Mouse (Mus musculus) retina, embryonic 14.5 days (tissue): Measurements from ENCODE around the gene Emc1.
"Not testable (repeated sequence)": the region's sequence is repeated elsewhere in the genome, so short reads cannot be mapped to it uniquely, and the experiment has no call there.

Experiments used
- DNase-seq: peaks from one replicate; pipeline ENCODE4 v3.0.0-alpha.2; 2015; ENCODE audit warnings: low spot score

The Emc1 gene

DNA sequence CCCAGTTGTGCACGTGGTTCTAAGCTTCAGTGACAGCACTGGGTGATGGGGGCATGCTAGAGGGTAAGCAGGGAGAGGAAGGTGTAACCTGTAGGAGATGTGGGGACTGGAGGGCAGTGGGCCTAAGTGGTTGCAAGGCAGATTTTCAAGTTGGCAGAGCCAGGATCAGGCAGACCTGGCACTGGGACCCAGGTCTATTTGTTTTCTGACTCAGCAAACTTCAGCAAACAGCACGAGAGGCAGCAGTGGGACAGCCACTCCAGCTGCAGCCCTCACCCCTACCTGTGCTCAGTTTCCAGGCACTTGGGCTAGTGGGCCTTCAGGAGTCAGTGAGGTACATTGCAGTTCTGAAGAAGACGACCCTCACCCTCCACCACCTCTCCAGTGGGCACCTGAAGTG is 4.8 kb downstream of the Emc1 start:
- no peak for DNase-seq

GRCm38 (mm10) chr4:139360761-139361548 is 8.6 kb downstream of the Emc1 start:
- DNase-seq = no peak

GRCm38 (mm10) chr4:139367336-139367735 is 14.9 kb downstream of the Emc1 start:
- DNase-seq = no peak

- DNase-seq = no peak
Measured at GRCm38 (mm10) chr4:139368038-139368437, 15.7 kb downstream of the Emc1 start.

DNA sequence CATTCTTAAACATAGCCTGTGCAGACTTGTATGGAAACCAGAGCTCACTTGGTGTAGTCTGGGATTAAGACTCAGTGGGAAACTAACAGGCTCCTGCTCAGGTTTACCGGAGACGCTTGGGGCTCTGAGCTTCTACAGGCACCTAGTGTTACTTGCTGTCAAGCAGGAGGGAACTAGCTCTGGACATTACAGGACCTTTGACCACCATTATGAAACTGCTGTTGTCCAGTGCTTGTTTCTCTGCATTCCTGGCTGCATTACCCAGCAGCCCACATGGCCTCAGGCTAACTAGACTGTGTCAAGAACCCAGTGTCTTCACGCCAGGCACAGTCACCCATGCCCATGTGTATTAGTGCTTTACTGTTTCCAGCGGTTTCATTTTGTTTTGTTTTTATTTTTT is 20.7 kb downstream of the Emc1 start:
- DNase-seq = no peak

GRCm38 (mm10) chr4:139373531-139373930 is 21.1 kb downstream of the Emc1 start:
- DNase-seq = no peak

- DNase-seq = no peak
Measured at GRCm38 (mm10) chr4:139379719-139380118, 27.3 kb downstream of the Emc1 start.

DNA sequence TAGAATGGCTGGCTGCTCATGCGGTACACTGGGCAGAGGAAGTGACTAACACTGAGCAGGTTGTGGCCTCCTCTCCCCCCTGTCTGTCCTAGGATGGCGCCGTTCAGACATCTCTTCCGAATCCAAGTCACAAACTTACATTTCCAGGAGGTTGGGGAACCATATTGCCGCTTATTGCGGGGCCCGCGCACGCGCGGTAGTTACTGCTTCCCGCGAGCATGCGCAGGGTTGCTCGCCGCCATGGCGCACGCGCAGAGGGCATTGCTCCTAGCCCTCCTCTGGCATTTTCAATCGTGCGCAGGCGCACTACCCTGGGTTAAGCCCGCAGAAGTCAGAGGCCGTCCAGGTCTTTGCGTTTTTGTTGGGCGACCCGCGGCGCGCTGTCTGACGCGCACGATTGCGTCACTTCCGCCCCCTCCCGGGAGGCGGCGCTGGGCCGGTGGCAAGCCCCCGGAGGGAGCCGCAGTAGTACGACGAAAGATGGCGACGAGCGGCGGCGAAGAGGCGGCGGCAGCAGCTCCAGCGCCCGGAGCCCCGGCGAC is 27.9 kb downstream of the Emc1 start:
- DNase-seq = peak; percentile 100

- no peak for DNase-seq
Measured at GRCm38 (mm10) chr4:139380775-139381451, 28.5 kb downstream of the Emc1 start.

DNA sequence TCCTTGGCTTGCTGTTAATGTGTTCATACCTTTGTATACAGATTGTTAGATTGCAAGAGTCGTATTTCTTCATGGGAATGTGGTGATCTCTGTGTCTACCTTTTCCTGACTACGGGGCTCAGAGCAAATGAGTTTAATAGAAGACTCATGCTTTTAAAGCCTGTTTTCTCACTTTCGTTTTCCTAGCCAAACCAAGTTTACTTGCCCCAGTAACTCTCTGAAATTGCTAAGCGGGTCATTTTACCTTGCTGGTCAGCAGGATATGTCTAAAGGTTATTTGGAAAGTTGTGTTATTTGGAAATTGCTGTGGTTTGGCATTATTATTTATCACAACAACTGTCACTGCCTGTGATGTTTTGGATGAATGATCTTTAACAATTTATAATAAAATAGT is 29.1 kb downstream of the Emc1 start:
- DNase-seq = no peak

GRCm38 (mm10) chr4:139382231-139382630 is 29.8 kb downstream of the Emc1 start:
- no peak for DNase-seq

- DNase-seq = not testable (repeated sequence)
Measured at GRCm38 (mm10) chr4:139385841-139386240, 33.5 kb downstream of the Emc1 start.

DNA sequence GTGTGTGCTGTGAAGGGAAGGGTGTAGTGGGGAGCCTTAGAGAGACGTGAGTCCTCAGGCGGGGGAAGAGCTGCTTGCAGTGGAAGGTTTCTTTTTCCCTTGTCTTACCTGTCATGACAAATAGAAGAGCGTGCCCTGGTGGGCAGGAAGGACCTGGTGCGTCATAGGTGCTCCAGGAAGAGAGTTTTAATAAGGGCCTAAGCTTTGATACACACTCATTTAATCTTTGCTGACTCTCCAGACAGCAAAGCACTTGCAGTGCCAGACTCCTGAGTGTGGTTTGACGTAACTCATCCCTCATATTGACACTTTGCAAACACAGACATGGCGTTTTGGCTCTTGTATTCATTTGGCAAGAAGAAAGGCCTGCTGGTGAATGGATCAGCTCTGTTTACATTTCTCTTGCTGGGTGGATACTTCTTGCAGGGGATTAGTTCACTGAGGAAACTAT is 34.5 kb downstream of the Emc1 start:
- DNase-seq = no peak

GRCm38 (mm10) chr4:139389557-139389956 is 37.2 kb downstream of the Emc1 start:
- no peak for DNase-seq

DNA sequence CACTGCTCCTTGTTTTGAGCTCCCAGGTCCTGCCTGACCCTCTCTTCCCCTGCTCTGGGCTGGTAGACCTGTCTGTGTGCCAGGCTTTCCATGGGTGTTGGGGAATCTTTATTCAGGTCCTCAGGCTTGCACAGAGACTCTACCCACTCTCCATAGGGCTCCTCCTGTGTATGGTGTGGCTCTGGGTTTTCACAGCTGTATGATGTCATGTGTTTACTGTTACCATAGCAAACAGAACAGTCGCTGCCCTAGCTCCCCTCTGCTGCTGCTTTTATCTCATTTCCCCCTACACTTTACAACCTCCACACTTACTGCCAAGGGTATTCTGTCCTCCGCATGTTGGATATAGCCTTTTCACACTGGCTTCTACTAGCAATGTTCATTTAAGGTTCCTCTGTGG is 43.0 kb downstream of the Emc1 start:
- no peak for DNase-seq

GRCm38 (mm10) chr4:139400487-139400886 is 48.1 kb downstream of the Emc1 start:
- no peak for DNase-seq

DNA sequence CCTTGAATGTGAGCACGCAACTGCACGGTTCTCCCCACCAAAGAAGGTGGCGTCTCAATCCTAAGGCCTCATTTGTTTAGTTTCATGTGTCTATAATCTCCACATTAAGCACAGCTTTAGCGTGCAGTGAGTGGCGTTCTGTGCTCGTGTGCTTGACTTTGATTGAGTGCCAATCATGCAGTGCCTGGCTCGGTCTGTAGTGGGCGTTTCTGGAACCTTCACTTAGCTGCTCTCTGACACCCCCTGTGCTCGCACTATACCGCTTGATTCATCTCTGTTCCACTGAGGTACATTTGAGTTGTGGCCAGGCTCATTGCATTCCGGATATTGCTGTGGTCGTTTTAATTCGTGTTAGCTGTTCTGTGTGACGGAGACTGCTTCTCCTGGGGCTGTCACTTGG is 50.8 kb downstream of the Emc1 start:
- no peak for DNase-seq

DNA sequence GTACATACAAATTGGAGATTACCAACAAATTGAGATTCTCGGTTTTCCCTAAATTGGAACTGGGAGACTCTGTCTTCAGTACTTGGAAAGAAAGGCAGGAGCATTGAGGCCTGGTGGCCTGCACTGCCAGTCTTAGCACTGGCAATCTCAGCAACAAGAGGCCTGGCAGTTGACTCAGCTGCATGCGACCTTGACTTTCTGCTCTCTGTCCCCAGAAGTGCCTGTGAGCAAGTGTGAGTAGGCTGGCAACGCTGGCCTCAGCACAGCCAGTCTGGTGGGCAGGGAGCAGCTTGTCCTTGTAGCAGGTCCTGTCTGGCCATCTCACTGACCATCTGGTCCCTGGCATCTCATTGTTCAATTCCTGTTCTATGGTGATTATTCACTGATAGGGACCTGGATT is 59.0 kb downstream of the Emc1 start:
- no peak for DNase-seq

DNA sequence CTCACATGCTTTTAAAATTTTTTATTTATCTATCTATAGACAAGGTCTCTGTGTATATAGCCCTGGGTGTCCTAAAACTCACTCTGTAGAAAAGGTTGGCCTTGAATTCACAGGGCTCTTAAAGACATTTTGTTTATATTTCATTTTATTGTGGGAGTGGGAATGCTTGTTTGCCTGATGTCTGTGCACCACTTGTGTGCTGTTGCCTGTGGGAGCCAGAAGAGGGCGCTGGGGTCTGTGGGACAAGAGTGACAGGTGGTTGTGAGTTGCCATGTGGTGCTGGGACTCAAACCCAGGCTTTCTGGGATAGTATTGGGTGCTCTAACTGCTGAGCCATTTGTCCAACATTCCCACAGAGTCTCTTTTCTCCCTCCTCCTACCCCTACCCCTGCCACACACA is 65.5 kb downstream of the Emc1 start:
- DNase-seq = no peak

DNA sequence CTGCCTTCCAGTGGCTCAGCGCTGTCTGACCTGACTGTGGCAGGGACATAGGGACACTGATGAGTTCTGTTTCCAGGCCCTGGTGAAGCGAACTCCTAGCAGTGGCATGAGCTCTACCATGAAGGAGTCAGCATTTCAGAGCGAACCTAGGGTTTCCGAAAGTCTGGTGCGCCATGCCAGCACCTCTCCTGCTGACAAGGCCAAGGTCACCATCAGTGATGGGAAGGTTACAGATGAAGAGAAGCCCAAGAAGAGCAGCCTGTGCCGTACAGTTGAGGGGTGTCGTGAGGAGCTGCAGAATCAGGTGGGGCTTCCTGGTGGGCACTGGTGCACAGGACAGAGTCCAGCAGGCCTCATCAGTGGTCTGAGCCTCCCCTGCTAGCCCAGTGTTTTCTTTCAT is 69.2 kb downstream of the Emc1 start:
- DNase-seq = no peak

GRCm38 (mm10) chr4:139422409-139422808 is 70.0 kb downstream of the Emc1 start:
- DNase-seq = no peak

- DNase-seq = no peak
Measured at GRCm38 (mm10) chr4:139423270-139423669, 70.9 kb downstream of the Emc1 start.
